ENCODE assay signal across 8 mouse cellular contexts in the genomic region with DNA sequence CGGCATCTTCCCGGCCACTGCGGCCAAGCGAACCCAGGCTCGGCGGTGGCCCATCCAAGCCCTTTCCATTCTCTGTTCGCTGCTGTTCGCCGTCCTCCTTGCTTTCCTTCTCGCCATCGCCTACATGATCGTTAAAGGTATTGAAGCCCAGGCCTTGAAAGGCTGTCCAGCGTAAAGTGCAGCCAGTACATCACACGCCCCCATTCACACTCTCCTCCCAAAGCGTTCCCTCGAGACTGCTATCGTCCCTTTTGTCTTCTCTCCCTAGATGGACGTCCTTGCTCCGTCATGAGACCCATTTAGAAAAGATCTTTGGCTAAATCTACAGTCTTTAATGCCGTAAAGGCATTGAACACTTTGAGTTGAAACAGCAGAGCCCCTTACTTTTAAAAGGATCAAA. TPM values are rescaled to one million over a fixed set of nuclear protein-coding genes. Genes with fewer than 3 reads are reported as not detected.
DNase-seq lines count a peak whose midpoint lies in the region; ATAC-seq lines count a peak whose summit lies in the region.

No protein-coding gene starts in this region.

- H3K27ac ChIP-seq in kidney, embryonic 16.5 days (ENCODE audit: low read length): peak overlapping the region; percentile 90
- H3K27ac ChIP-seq in forebrain, embryonic 13.5 days: peak overlapping the region; percentile 96

- H3K36me3 ChIP-seq in kidney, embryonic 16.5 days (ENCODE audit: insufficient read depth, low read length): peaks cover 17% of the 10 kb centered on the region
- H3K36me3 ChIP-seq in forebrain, embryonic 13.5 days (ENCODE audit: poor library complexity, severe bottlenecking): peaks cover 22% of the 10 kb centered on the region

- peak; percentile 1; the same call in 1 of the 2 replicates for ATAC-seq in kidney, embryonic 16.5 days (ENCODE audit: low FRiP score, low TSS enrichment)
- ATAC-seq in forebrain, embryonic 13.5 days: no peak; the same call in 1 of the 2 replicates
- ATAC-seq in megakaryocyte-erythroid progenitor cell, adult 5-6 weeks (replicated peaks; ENCODE audit: low FRiP score, low TSS enrichment, poor library complexity, severe bottlenecking): peak; percentile 5
- no peak for ATAC-seq in granulocyte monocyte progenitor cell, adult 5-6 weeks (replicated peaks; ENCODE audit: poor library complexity, severe bottlenecking)

- WGBS in kidney, embryonic 16.5 days: 0% methylated on average over 20 of the region's 20 CpGs
- WGBS in forebrain, embryonic 13.5 days: under 1% methylated on average over 20 of the region's 20 CpGs

- DNase-seq in kidney, adult 8-10 months: no peak
- DNase-seq in R1 (ENCODE audit: low read depth, low spot score): peak; percentile 75
- DNase-seq in right cerebral cortex, postnatal 14 days: no peak
- no peak for DNase-seq in adrenal gland, adult 2 months

- no peaks in the 10 kb centered on the region for H3K27me3 ChIP-seq in kidney, embryonic 16.5 days (ENCODE audit: insufficient read depth, low read length)
- no peaks in the 10 kb centered on the region for H3K27me3 ChIP-seq in forebrain, embryonic 13.5 days

- no peaks in the 10 kb centered on the region for H3K9me3 ChIP-seq in kidney, embryonic 16.5 days (ENCODE audit: low read length)
- no peaks in the 10 kb centered on the region for H3K9me3 ChIP-seq in forebrain, embryonic 13.5 days (replicated peaks)

- peak overlapping the region; percentile 70 for H3K9ac ChIP-seq in kidney, embryonic 16.5 days (replicated peaks; ENCODE audit: low read length)
- H3K9ac ChIP-seq in forebrain, embryonic 13.5 days: peak overlapping the region; percentile 88

- peak overlapping the region; percentile 79 for H3K4me2 ChIP-seq in kidney, embryonic 16.5 days (replicated peaks; ENCODE audit: low read depth, low read length)
- H3K4me2 ChIP-seq in forebrain, embryonic 13.5 days: peak overlapping the region; percentile 74

- peaks cover 14% of the 10 kb centered on the region for H3K4me1 ChIP-seq in kidney, embryonic 16.5 days (ENCODE audit: insufficient read depth, low read length)
- peaks cover 32% of the 10 kb centered on the region for H3K4me1 ChIP-seq in forebrain, embryonic 13.5 days

- H3K4me3 ChIP-seq in kidney, embryonic 16.5 days (ENCODE audit: low read length): peak overlapping the region; percentile 96
- H3K4me3 ChIP-seq in forebrain, embryonic 13.5 days: peak overlapping the region; percentile 92

RNA-seq across cellular contexts. Expression of a gene that starts 0.9 kb away (rescaled TPM):
- 47.3 and 49.8 TPM in 2 replicates for polyA plus RNA-seq in kidney, embryonic 16.5 days (2015; fragmentation: Nextera tagmentation; extraction: Ambion mirVana)
- 82.5 and 82.7 TPM in 2 replicates for polyA plus RNA-seq in forebrain, embryonic 13.5 days (2015; fragmentation: Nextera tagmentation; extraction: Ambion mirVana)
- 40.2 and 42.3 TPM in 2 replicates for total RNA-seq in megakaryocyte-erythroid progenitor cell, adult 5-6 weeks (2014; fragmentation: Nextera tagmentation)
- 29.8 and 67.9 TPM in 2 replicates for total RNA-seq in megakaryocyte-erythroid progenitor cell, adult 5-6 weeks (2017)
- 35.0 and 44.3 TPM in 2 replicates for total RNA-seq in granulocyte monocyte progenitor cell, adult 5-6 weeks (2014; fragmentation: Nextera tagmentation)
- total RNA-seq in granulocyte monocyte progenitor cell, adult 5-6 weeks (2017): 24.7 and 26.1 TPM in 2 replicates
- total RNA-seq in adrenal gland, adult 2 months (2021): 10 to 100 TPM; 22.2 to 22.7 TPM
- 9.9 and 10.1 TPM in 2 replicates for polyA plus RNA-seq in adrenal gland, adult 2 months (2012; rRNA removed)

RNA-seq across cellular contexts. Expression of a gene that starts 1.3 kb away (rescaled TPM):
- 153 TPM in 2 replicates for polyA plus RNA-seq in kidney, embryonic 16.5 days (2015; fragmentation: Nextera tagmentation; extraction: Ambion mirVana)
- polyA plus RNA-seq in forebrain, embryonic 13.5 days (2015; fragmentation: Nextera tagmentation; extraction: Ambion mirVana): 179 and 206 TPM in 2 replicates
- 96.2 and 112 TPM in 2 replicates for total RNA-seq in megakaryocyte-erythroid progenitor cell, adult 5-6 weeks (2014; fragmentation: Nextera tagmentation)
- total RNA-seq in megakaryocyte-erythroid progenitor cell, adult 5-6 weeks (2017): 180 and 264 TPM in 2 replicates
- total RNA-seq in granulocyte monocyte progenitor cell, adult 5-6 weeks (2014; fragmentation: Nextera tagmentation): 101 and 115 TPM in 2 replicates
- total RNA-seq in granulocyte monocyte progenitor cell, adult 5-6 weeks (2017): 198 and 237 TPM in 2 replicates
- total RNA-seq in adrenal gland, adult 2 months (2021): 10 to 100 TPM; 67.6 to 90.0 TPM
- polyA plus RNA-seq in adrenal gland, adult 2 months (2012; rRNA removed): 15.8 and 18.6 TPM in 2 replicates

Comparison
In these comparisons a context has a peak if more than half of its experiments do, and no peak if none do; other contexts are left out.
1. ATAC-seq: peak in kidney, embryonic 16.5 days (single experiment) and megakaryocyte-erythroid progenitor cell, adult 5-6 weeks (single experiment); none in forebrain, embryonic 13.5 days (single experiment) and granulocyte monocyte progenitor cell, adult 5-6 weeks (single experiment).